In the genomic region with DNA sequence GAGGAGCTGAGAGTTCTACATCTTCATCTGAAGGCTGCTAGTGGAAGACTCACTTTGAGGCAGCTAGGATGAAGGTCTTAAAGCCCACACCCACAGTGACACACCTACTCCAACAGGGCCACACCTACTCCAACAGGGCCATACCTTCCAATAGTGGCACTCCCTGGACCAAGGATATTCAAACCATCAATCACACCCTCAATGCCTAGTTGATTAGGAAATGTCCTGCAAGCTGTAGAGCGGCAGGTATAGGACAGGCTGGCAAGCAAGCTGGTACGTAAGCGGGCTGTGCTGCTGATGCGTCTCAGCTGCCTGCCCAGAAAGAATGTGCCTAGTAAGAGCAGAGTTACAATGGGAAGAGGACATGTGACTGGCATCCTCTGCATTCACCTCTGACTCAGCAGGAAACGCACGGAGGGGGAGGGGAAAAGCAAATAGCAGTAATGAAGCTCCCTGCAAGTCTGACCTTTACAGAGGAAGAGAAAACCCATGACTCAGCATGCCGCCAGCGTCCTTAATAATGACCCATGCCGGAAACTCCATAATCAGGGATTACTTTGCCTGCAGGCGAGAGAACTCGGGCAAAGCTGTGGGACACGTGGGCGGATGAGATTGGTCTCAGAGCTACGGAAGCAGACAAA, we compare ENCODE assay signal across 8 mouse cellular contexts. TPM values are rescaled to one million over a fixed set of nuclear protein-coding genes. Genes with fewer than 3 reads are reported as not detected.
A peak's percentile ranks its signal among the peaks of the same experiment; 100 is the strongest.
DNase-seq lines count a peak whose midpoint lies in the region; ATAC-seq lines count a peak whose summit lies in the region.

A gene (minus strand): TSS at position 51 of the 641 bp plus-strand sequence.

- H3K4me2 ChIP-seq in forebrain, embryonic 11.5 days (ENCODE audit: low read depth, low read length, severe bottlenecking), result 0 out of 2 replicates have a peak within 1 kb of the TSS, but pooled peaks have one; percentile 2
- H3K4me2 ChIP-seq in hindbrain, embryonic 13.5 days, result peak within 1 kb of the TSS; percentile 6; the same call in 1 of the 2 replicates
- no peak within 1 kb of the TSS; the same call in 1 of the 2 replicates for H3K4me2 ChIP-seq in midbrain, embryonic 11.5 days

- no peak within 1 kb of the TSS for H3K4me3 ChIP-seq in forebrain, embryonic 11.5 days (ENCODE audit: low read depth, low read length)
- no peak within 1 kb of the TSS for H3K4me3 ChIP-seq in hindbrain, embryonic 13.5 days
- H3K4me3 ChIP-seq in midbrain, embryonic 11.5 days (ENCODE audit: low read depth, low read length), result no peak within 1 kb of the TSS

- H3K9ac ChIP-seq in forebrain, embryonic 11.5 days (ENCODE audit: low read length), result peak within 1 kb of the TSS; percentile 4; the same call in 1 of the 2 replicates
- H3K9ac ChIP-seq in hindbrain, embryonic 13.5 days, result no peak within 1 kb of the TSS
- no peak within 1 kb of the TSS for H3K9ac ChIP-seq in midbrain, embryonic 11.5 days (ENCODE audit: low read length)

- peak; percentile 65 for ATAC-seq in forebrain, embryonic 11.5 days (replicated peaks; ENCODE audit: low FRiP score)
- peak; percentile 43; the same call in 1 of the 2 replicates for ATAC-seq in hindbrain, embryonic 13.5 days (ENCODE audit: low FRiP score)
- ATAC-seq in midbrain, embryonic 11.5 days (ENCODE audit: low FRiP score), result peak; percentile 64; the same call in 1 of the 2 replicates

- H3K4me1 ChIP-seq in forebrain, embryonic 11.5 days (replicated peaks; ENCODE audit: control insufficient read depth, insufficient read depth, low read length), result peaks cover 5% of the 10 kb centered on the region; the same call in 1 of the 2 replicates
- H3K4me1 ChIP-seq in hindbrain, embryonic 13.5 days (replicated peaks), result peaks cover 21% of the 10 kb centered on the region
- H3K4me1 ChIP-seq in midbrain, embryonic 11.5 days (ENCODE audit: control insufficient read depth, insufficient read depth, low read length), result peaks cover 15% of the 10 kb centered on the region; the same call in 1 of the 2 replicates

- WGBS in forebrain, embryonic 11.5 days, result 13% methylated on average over 14 of the region's 14 CpGs
- 13% methylated on average over 14 of the region's 14 CpGs for WGBS in hindbrain, embryonic 13.5 days
- 13% methylated on average over 14 of the region's 14 CpGs for WGBS in midbrain, embryonic 11.5 days

- no peaks in the 10 kb centered on the region for H3K36me3 ChIP-seq in forebrain, embryonic 11.5 days (ENCODE audit: control insufficient read depth, insufficient read depth, low read length)
- H3K36me3 ChIP-seq in hindbrain, embryonic 13.5 days, result no peaks in the 10 kb centered on the region
- H3K36me3 ChIP-seq in midbrain, embryonic 11.5 days (ENCODE audit: control insufficient read depth, insufficient read depth, low read length), result no peaks in the 10 kb centered on the region

- H3K9me3 ChIP-seq in forebrain, embryonic 11.5 days (ENCODE audit: control insufficient read depth, low read length), result no peaks in the 10 kb centered on the region
- no peaks in the 10 kb centered on the region for H3K9me3 ChIP-seq in hindbrain, embryonic 13.5 days
- no peaks in the 10 kb centered on the region for H3K9me3 ChIP-seq in midbrain, embryonic 11.5 days (ENCODE audit: control insufficient read depth, low read length)

- no peak within 1 kb of the TSS for H3K27ac ChIP-seq in forebrain, embryonic 11.5 days (ENCODE audit: low read depth, low read length)
- no peak within 1 kb of the TSS for H3K27ac ChIP-seq in hindbrain, embryonic 13.5 days
- H3K27ac ChIP-seq in midbrain, embryonic 11.5 days (ENCODE audit: low read depth, low read length), result no peak within 1 kb of the TSS

- peaks cover 3% of the 10 kb centered on the region; the same call in 1 of the 2 replicates for H3K27me3 ChIP-seq in forebrain, embryonic 11.5 days (ENCODE audit: control insufficient read depth, insufficient read depth, low read length)
- H3K27me3 ChIP-seq in hindbrain, embryonic 13.5 days, result peaks cover 31% of the 10 kb centered on the region
- peaks cover 4% of the 10 kb centered on the region; the same call in 1 of the 2 replicates for H3K27me3 ChIP-seq in midbrain, embryonic 11.5 days (ENCODE audit: control insufficient read depth, insufficient read depth, low read length)

- DNase-seq in urinary bladder, adult 2 months (ENCODE audit: low spot score), result peak; percentile 32
- DNase-seq in urinary bladder, postnatal 4 days (ENCODE audit: low spot score in 2 of 2), result no peak
- DNase-seq in forebrain, embryonic 11.5 days (ENCODE audit: low spot score), result peak; percentile 75
- no peak for DNase-seq in left cerebral cortex, postnatal 25 days (ENCODE audit: low spot score in 2 of 2)
- peak; percentile 93 for DNase-seq in midbrain, embryonic 11.5 days (ENCODE audit: low spot score, missing footprints)
- DNase-seq in cerebellum, postnatal 25 days, result no peak
- no peak for DNase-seq in right cerebral cortex, postnatal 25 days

- intact Hi-C loops in left cerebral cortex, postnatal 25 days (cut with DNase I), result no loop called here

RNA-seq across cellular contexts. Expression of the gene that starts here (rescaled TPM):
- polyA plus RNA-seq in urinary bladder, adult 2 months (2012; rRNA removed), result 0.22 TPM in 2 replicates
- 3.1 and 3.4 TPM in 2 replicates for polyA plus RNA-seq in forebrain, embryonic 11.5 days (2014; fragmentation: Nextera tagmentation; extraction: Ambion mirVana)
- polyA plus RNA-seq in hindbrain, embryonic 13.5 days (2015; fragmentation: Nextera tagmentation; extraction: Ambion mirVana), result 40.8 and 44.4 TPM in 2 replicates
- total RNA-seq in left cerebral cortex, postnatal 25 days (2021), result 100 to 1,000 TPM; 131 to 133 TPM
- polyA plus RNA-seq in midbrain, embryonic 11.5 days (2014; fragmentation: Nextera tagmentation; extraction: Ambion mirVana), result 4.9 and 5.9 TPM in 2 replicates

Comparison
In these comparisons a context has a peak if more than half of its experiments do, and no peak if none do; other contexts are left out.
1. Peak in DNase-seq in urinary bladder, adult 2 months; RNA of the gene not detected or under 1 TPM.
2. DNase-seq: peak in forebrain, embryonic 11.5 days (single experiment) and midbrain, embryonic 11.5 days (single experiment); none in urinary bladder, postnatal 4 days (0 of 2), left cerebral cortex, postnatal 25 days (0 of 2), cerebellum, postnatal 25 days (0 of 2) and right cerebral cortex, postnatal 25 days (single experiment).
3. Peak in every context shown above with its lines, with median percentiles within 50 percentile points of each other: ATAC-seq.